Mouse (Mus musculus) olfactory bulb, adult 2 months (tissue): ENCODE measurements at regions not wholly inside any gene's neighbourhood (a gene's known extent, or its start where the extent isn't known, plus 50 kb on each side); places are given as distances from the start of the nearest gene placed in this dataset.

Experiments
- CTCF ChIP-seq: fragments of 200-500 bp; IDR thresholded peaks from 2 replicates; pipeline ENCODE4 v1.5.1; 2012; ENCODE audit warnings: low read depth, mild to moderate bottlenecking, low read length, moderate library complexity; ENCODE audit not compliant: insufficient read depth
- POLR2A ChIP-seq: fragments of 200-500 bp; IDR thresholded peaks from 2 replicates; pipeline ENCODE4 v1.6.1; 2012; ENCODE audit warnings: mild to moderate bottlenecking, low read depth, low read length, moderate library complexity; ENCODE audit not compliant: insufficient read depth

- TF ChIP-seq CTCF (no peak), POLR2A (no peak)
These were observed 73.3 kb downstream of the Vmn2r112 start for GRCm38 (mm10) chr17:22673891-22674622.
